Mouse (Mus musculus) hindbrain, embryonic 16.5 days (tissue): ENCODE data around the gene Gm17720. TPM values are rescaled to one million over a fixed set of nuclear protein-coding genes. Genes with fewer than 3 reads are reported as not detected.

Experiments used
- ATAC-seq: fragments of 200-750 bp; cut with Nextera tagmentation; 2 replicates; pipeline ENCODE4 v1.8.0; 2017; ENCODE audit warnings: moderate TSS enrichment, moderate library complexity
- H3K27ac ChIP-seq: fragments of 300-500 bp; sonication (generic); 2 replicates; pipeline ENCODE4 v1.5.1; 2014; ENCODE audit warnings: low read depth, mild to moderate bottlenecking, control low read depth, low read length, moderate library complexity
- H3K27me3 ChIP-seq: fragments of 300-500 bp; sonication (generic); replicated peaks from 2 replicates; pipeline ENCODE4 v1.6.1; 2014; ENCODE audit warnings: low read length; ENCODE audit not compliant: control insufficient read depth, insufficient read depth
- H3K36me3 ChIP-seq: fragments of 300-500 bp; sonication (generic); 2 replicates; pipeline ENCODE4 v1.6.1; 2014; ENCODE audit warnings: mild to moderate bottlenecking, low read length, moderate library complexity, mixed read lengths; ENCODE audit not compliant: control insufficient read depth, insufficient read depth
- H3K4me1 ChIP-seq: fragments of 300-500 bp; sonication (generic); 2 replicates; pipeline ENCODE4 v1.6.1; 2014; ENCODE audit warnings: low read depth, low read length; ENCODE audit not compliant: control insufficient read depth, insufficient read depth
- H3K4me2 ChIP-seq: fragments of 300-500 bp; sonication (generic); 2 replicates; pipeline ENCODE4 v1.6.1; 2014; ENCODE audit warnings: mild to moderate bottlenecking, low read length, control low read depth, moderate library complexity
- H3K4me3 ChIP-seq: fragments of 300-500 bp; sonication (generic); 2 replicates; pipeline ENCODE4 v1.5.1; 2014; ENCODE audit warnings: mild to moderate bottlenecking, low read length, control low read depth, moderate library complexity
- H3K9ac ChIP-seq: fragments of 300-500 bp; sonication (generic); 2 replicates; pipeline ENCODE4 v1.6.1; 2014; ENCODE audit warnings: low read depth, mild to moderate bottlenecking, control low read depth, low read length, moderate library complexity
- H3K9me3 ChIP-seq: fragments of 300-500 bp; sonication (generic); 2 replicates; pipeline ENCODE4 v1.6.1; 2014; ENCODE audit warnings: mild to moderate bottlenecking, low read length, moderate library complexity; ENCODE audit not compliant: control insufficient read depth
- WGBS: fragments of 180-500 bp; shearing (Covaris S2); extraction: QIAGEN DNeasy Blood & Tissue Kit; methylation state at CpG from one replicate; pipeline ENCODE4 v1.1.7; 2014; 5-methylcytosine and 5-hydroxymethylcytosine counted together
- polyA plus RNA-seq: library from polyadenylated mRNA; unstranded; fragments of >200 nt; fragmentation: Nextera tagmentation; extraction: Ambion mirVana; gene quantifications from 2 replicates; pipeline ENCODE4 v1.2.1, GENCODE M21; 2015

The Gm17720 gene
- polyA plus RNA-seq, 1 experiment from 2014 or later = not detected

- Histone ChIP-seq H3K4me1 (no peaks in the 10 kb centered on the region; the same call in 1 of the 2 replicates), H3K4me3 (no peak overlapping the region), H3K27ac (no peak overlapping the region), H3K9ac (no peak overlapping the region), H3K9me3 (peaks cover 15% of the 10 kb centered on the region), H3K4me2 (no peak overlapping the region), H3K36me3 (peaks cover 31% of the 10 kb centered on the region), H3K27me3 (no peaks in the 10 kb centered on the region)
- WGBS = 53% methylated on average over 1 of the region's 1 CpGs
- ATAC-seq = peak; percentile 69; the same call in 1 of the 2 replicates
Measured at GRCm38 (mm10) chr8:110091869-110092268, 10.7 kb downstream of the Gm17720 start.

DNA sequence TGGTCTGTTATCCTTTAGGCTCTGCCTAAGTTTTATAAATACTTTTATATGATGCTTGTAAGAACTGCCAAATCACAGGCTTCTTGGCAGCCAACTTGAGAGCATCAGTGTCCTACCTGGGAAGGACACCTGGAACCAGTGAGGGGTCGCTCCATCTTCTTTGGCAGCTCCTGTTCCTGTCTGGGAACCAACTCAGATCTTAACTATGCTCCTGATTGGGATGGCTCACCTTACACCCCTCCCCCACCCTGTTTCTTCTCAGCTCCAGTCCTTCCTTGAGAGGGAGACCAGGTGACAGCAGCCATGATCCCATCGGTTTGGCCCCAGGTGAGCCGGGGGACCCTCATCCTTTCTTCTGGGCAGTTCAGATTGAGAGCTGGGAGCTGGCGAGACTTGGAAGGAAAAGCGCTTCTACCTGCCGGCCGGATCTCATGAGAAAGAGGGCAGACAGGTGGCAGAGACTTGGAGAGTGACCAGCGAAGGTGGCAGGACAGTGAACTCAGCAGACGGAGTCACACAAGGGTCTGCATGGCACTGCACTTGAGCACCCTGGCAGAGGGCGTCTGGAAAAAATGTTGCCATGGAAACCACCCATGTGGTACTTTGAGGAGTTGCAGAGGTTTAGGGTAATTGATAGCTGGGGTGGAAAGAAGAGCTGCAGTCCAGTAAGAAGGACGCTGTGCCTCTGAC lies 20.0 kb downstream of the Gm17720 start:
- no peak for ATAC-seq
- Histone ChIP-seq H3K4me3 (no peak overlapping the region), H3K36me3 (peaks cover 43% of the 10 kb centered on the region), H3K9me3 (peaks cover 4% of the 10 kb centered on the region; the same call in 1 of the 2 replicates), H3K27me3 (no peaks in the 10 kb centered on the region; the same call in 1 of the 2 replicates), H3K9ac (no peak overlapping the region), H3K4me1 (peaks cover 15% of the 10 kb centered on the region), H3K4me2 (no peak overlapping the region), H3K27ac (no peak overlapping the region)
- WGBS = 78% methylated on average over 11 of the region's 11 CpGs

DNA sequence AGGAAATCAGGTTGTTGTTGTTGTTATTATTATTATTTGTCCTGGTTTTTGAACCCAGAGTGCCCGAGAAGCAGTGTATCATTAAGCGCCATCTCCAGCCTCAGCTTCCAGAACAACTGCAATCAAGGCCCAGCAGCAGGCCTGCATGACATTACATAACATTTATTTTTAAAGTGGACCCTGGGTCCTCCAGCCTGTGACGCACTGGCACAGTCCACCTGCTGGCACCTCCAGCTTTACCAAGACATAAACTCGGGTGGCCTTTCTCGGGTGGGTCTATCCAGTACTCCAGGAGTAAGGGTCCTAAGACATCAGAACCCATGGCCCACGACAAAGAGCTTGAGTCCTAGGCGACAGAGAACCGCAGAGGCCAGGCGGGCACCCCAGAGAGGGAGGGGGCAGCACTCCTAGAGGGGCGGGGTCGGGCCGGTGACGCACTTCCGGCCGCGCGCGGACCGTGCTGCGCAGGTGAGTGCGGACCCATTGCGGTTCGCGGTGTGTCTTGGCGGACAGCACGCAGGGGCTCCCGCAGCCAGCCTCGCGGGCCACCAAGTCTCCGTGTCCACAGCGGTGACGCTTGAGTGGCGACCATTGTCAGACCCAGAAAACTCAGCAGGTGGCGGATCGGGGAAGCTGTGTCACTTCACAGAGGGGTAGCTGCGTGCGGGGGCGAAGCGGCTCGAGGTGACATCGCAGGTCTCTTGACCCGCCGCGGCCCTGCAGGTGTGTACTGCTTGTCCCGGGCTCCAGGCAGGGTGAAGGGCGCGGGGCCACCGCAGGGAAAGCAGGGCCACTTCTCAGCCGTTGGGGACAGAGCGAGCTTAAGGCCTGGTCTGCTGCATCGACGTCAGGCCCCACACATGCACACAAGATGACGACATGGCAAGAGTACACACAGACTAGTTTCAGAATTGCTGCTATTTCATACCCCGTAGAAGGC lies 23.0 kb downstream of the Gm17720 start, which contains the start of gene Zfp612:
Zfp612 (plus strand) TSS at position 465 of the 940 bp plus-strand sequence.
- H3K9me3 ChIP-seq = no peaks in the 10 kb centered on the region
- H3K27ac ChIP-seq = no peak within 1 kb of the TSS; the same call in 1 of the 2 replicates
- peaks cover 15% of the 10 kb centered on the region for H3K36me3 ChIP-seq
- WGBS = 9% methylated on average over 37 of the region's 54 CpGs
- no peaks in the 10 kb centered on the region; the same call in 1 of the 2 replicates for H3K27me3 ChIP-seq
- H3K4me1 ChIP-seq = peaks cover 15% of the 10 kb centered on the region
- peak within 1 kb of the TSS; percentile 59 for H3K4me3 ChIP-seq
- H3K4me2 ChIP-seq = peak within 1 kb of the TSS; percentile 60
- H3K9ac ChIP-seq = peak within 1 kb of the TSS; percentile 80
- ATAC-seq = peak; percentile 96

DNA sequence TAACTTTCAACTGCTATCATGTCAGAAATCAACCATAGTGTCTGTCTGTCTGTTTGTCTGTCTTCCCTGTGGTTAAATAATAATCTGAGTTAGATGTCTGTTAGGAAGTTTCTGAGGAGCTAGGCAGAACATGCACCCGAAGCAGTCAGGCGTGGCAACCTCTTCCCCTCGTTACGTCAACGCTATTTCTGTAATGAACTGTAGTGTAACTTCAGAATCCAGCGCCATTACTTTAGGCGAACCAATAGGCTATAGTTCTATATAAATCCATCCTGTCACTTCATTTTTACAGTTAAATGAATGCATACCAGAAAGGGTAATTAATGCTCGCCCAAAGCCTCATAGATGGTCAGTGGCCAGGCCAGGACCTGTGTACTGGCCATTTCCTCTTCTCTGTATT lies 28.1 kb downstream of the Gm17720 start:
- no peaks in the 10 kb centered on the region; the same call in 1 of the 2 replicates for H3K4me1 ChIP-seq
- ATAC-seq = no peak
- no peak overlapping the region for H3K4me2 ChIP-seq
- H3K27me3 ChIP-seq = no peaks in the 10 kb centered on the region; the same call in 1 of the 2 replicates
- no peak overlapping the region for H3K9ac ChIP-seq
- no peak overlapping the region for H3K4me3 ChIP-seq
- H3K27ac ChIP-seq = no peak overlapping the region
- no peaks in the 10 kb centered on the region for H3K9me3 ChIP-seq
- 87% methylated on average over 8 of the region's 8 CpGs for WGBS
- H3K36me3 ChIP-seq = no peaks in the 10 kb centered on the region

DNA sequence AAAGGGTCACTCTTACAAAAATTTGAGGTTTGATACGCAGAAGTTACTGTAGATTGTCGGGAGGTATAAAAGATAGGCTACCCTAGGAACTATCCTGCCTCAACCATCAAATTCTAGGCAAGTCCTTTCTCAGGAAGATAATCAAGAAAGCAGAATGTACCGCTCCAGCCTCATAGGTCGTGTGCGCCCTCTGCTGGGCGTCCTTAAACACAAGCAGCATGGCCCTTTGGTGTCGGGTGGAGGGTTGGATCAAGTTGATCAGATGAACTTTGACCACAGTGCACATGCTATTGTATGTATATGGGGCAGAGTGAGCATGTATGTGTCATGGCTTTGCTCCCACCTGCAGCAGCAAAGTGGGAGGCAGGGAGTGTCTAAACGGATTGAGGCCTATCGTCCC lies 31.0 kb downstream of the Gm17720 start:
- ATAC-seq = no peak
- Histone ChIP-seq H3K27me3 (no peaks in the 10 kb centered on the region), H3K4me3 (no peak overlapping the region), H3K27ac (no peak overlapping the region), H3K4me2 (no peak overlapping the region), H3K9me3 (no peaks in the 10 kb centered on the region), H3K4me1 (no peaks in the 10 kb centered on the region), H3K36me3 (no peaks in the 10 kb centered on the region), H3K9ac (no peak overlapping the region)
- WGBS = 16% methylated on average over 9 of the region's 9 CpGs

GRCm38 (mm10) chr8:110069706-110070105 lies 32.8 kb downstream of the Gm17720 start:
- no peak overlapping the region for H3K27ac ChIP-seq
- no peak overlapping the region for H3K4me2 ChIP-seq
- 86% methylated on average over 4 of the region's 4 CpGs for WGBS
- no peaks in the 10 kb centered on the region for H3K4me1 ChIP-seq
- no peaks in the 10 kb centered on the region for H3K36me3 ChIP-seq
- H3K27me3 ChIP-seq = no peaks in the 10 kb centered on the region
- no peak for ATAC-seq
- no peak overlapping the region for H3K4me3 ChIP-seq
- no peak overlapping the region for H3K9ac ChIP-seq
- no peaks in the 10 kb centered on the region for H3K9me3 ChIP-seq

DNA sequence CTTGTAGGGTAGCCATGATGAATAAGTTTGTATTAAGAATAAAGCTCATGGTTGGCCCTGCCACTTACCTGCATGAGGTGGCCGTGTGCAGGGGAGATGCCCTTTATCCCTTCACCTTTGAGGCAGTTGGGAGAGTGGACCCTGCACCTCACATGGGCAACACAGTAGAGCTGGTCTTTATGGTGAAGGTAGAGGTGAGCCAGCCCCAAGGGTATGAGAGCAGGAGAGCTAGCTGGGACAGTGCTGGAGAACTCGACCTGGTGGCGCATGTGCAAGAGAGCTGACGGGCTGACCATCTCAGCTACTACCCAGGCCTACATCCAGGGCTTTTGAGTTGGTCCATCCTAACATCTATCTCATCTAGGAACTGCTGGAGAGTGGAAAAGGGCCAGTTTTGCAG lies 36.9 kb downstream of the Gm17720 start:
- no peak for ATAC-seq
- H3K27me3 ChIP-seq = no peaks in the 10 kb centered on the region
- no peaks in the 10 kb centered on the region for H3K9me3 ChIP-seq
- H3K9ac ChIP-seq = no peak overlapping the region
- H3K4me3 ChIP-seq = no peak overlapping the region
- 87% methylated on average over 4 of the region's 4 CpGs for WGBS
- no peak overlapping the region for H3K27ac ChIP-seq
- H3K4me2 ChIP-seq = no peak overlapping the region
- no peaks in the 10 kb centered on the region for H3K36me3 ChIP-seq
- H3K4me1 ChIP-seq = no peaks in the 10 kb centered on the region

GRCm38 (mm10) chr8:110064606-110065365 lies 37.8 kb downstream of the Gm17720 start:
- Histone ChIP-seq H3K36me3 (no peaks in the 10 kb centered on the region), H3K4me3 (no peak overlapping the region), H3K9ac (no peak overlapping the region), H3K27ac (no peak overlapping the region), H3K27me3 (no peaks in the 10 kb centered on the region), H3K4me1 (no peaks in the 10 kb centered on the region), H3K4me2 (no peak overlapping the region), H3K9me3 (no peaks in the 10 kb centered on the region)
- 89% methylated on average over 18 of the region's 18 CpGs for WGBS
- ATAC-seq = no peak
